Mouse (Mus musculus) kidney, embryonic 14.5 days (tissue): ENCODE results near the gene Bsdc1. TPM values are rescaled to one million over a fixed set of nuclear protein-coding genes. Genes with fewer than 3 reads are reported as not detected.

ENCODE experiments used
- ATAC-seq: fragments of 200-750 bp; cut with Nextera tagmentation; 2 replicates; pipeline ENCODE4 v1.8.0; 2017; ENCODE audit warnings: moderate number of reproducible peaks, mild to moderate bottlenecking, moderate TSS enrichment, moderate library complexity; ENCODE audit not compliant: low FRiP score, low TSS enrichment
- H3K27ac ChIP-seq: fragments of 300-500 bp; sonication (generic); 2 replicates; pipeline ENCODE4 v1.5.1; 2014; ENCODE audit warnings: low read depth, mild to moderate bottlenecking, low read length, moderate library complexity, mixed read lengths
- H3K27me3 ChIP-seq: fragments of 300-500 bp; sonication (generic); 2 replicates; pipeline ENCODE4 v1.6.1; 2014; ENCODE audit warnings: mild to moderate bottlenecking, low read length; ENCODE audit not compliant: control insufficient read depth, insufficient read depth
- H3K36me3 ChIP-seq: fragments of 300-500 bp; sonication (generic); 2 replicates; pipeline ENCODE4 v1.6.1; 2014; ENCODE audit warnings: low read length, mixed read lengths; ENCODE audit not compliant: control insufficient read depth, insufficient read depth
- H3K4me1 ChIP-seq: fragments of 300-500 bp; sonication (generic); 2 replicates; pipeline ENCODE4 v1.6.1; 2014; ENCODE audit warnings: low read length, mixed read lengths; ENCODE audit not compliant: control insufficient read depth, insufficient read depth
- H3K4me2 ChIP-seq: fragments of 300-500 bp; sonication (generic); replicated peaks from 2 replicates; pipeline ENCODE4 v1.6.1; 2014; ENCODE audit warnings: low read depth, mild to moderate bottlenecking, low read length
- H3K4me3 ChIP-seq: fragments of 300-500 bp; sonication (generic); 2 replicates; pipeline ENCODE4 v1.5.1; 2014; ENCODE audit warnings: mild to moderate bottlenecking, low read length
- H3K9ac ChIP-seq: fragments of 300-500 bp; sonication (generic); 2 replicates; pipeline ENCODE4 v1.6.1; 2014; ENCODE audit warnings: low read depth, mild to moderate bottlenecking, low read length, moderate library complexity
- H3K9me3 ChIP-seq: fragments of 300-500 bp; sonication (generic); 2 replicates; pipeline ENCODE4 v1.6.1; 2016; ENCODE audit warnings: low read length; ENCODE audit not compliant: control insufficient read depth
- WGBS: fragments of 180-500 bp; shearing (Covaris S2); extraction: QIAGEN DNeasy Blood & Tissue Kit; methylation state at CpG from one replicate; pipeline ENCODE4 v1.1.7; 2014; 5-methylcytosine and 5-hydroxymethylcytosine counted together
- polyA plus RNA-seq: library from polyadenylated mRNA; unstranded; fragments of >200 nt; fragmentation: Nextera tagmentation; extraction: Ambion mirVana; gene quantifications from 2 replicates; pipeline ENCODE4 v1.2.1, GENCODE M21; 2014

The Bsdc1 gene
- polyA plus RNA-seq, 1 experiment from 2014 or later: 23.3 TPM

DNA sequence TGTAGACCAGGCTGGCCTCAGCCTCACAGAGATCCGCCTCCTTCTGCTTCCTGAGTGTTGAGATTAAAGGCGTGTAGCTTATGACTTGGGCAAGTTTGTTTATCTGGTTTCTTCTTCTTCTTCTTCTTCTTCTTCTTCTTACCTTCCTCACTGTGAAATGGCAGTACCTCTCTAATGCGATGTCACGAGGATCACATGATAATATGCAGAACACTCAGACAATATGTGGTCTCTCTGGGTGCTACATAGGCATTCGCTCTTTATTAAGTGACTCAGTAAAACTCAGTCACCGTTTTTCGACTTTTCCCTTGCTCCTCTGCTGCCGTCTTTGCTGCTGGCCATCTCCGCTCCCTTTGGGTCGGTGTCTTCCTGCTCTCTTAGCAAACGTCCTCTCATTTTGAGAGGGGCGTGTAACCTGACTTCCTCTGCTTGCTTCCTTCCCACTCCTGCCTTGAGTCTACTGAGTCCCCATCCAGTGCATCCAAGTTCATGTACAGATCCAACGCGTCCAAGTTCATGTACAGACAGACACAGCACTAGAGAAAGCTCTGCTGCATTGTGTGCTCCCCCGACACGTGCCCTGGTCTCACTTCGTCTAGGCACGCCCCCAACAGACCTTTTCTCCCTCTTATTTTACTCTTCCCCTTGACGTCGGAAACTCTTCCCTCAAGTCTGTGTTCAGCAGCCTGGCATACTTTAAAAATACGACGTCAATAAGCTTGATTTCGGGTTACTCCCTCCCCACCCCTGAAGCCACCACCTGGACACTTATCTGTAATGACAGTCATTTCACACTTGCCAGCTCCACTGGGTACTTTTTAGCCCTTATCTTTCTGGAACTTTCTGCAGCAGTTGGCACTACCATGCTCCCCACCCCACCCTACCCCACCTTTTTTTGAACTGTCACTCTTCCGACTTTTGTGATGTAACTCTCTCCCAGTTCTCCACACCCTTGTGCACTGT lies 2.0 kb downstream of the Bsdc1 start:
- no peak overlapping the region for H3K4me3 ChIP-seq

DNA sequence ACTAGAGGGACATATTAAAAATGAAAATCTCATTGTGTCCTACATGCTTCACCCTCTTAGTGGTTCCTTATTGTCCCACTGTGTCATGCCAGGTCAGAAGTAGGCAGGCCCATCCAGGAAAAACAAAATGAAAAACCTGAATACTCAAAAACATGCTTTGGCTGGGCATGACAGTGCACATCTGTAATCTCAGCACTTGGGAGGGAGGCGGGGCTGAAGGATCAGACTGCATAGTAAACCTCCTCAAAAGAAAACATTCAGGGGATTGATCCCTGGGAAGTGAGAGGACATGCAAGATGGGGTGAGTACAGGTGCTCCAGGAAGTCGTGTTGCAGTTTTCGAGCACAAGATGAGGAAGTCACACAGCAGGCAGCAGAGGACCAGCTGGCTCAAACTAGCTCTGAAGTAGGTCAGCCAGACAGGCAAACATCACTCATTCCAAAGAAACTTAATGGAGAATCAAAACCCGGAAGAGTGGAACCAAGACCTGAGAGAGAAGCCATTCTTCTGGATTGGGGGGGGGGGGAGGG lies 3.0 kb downstream of the Bsdc1 start:
- no peak for ATAC-seq
- no peak overlapping the region for H3K27ac ChIP-seq
- no peak overlapping the region for H3K9ac ChIP-seq
- 75% methylated on average over 4 of the region's 4 CpGs for WGBS
- peaks cover 42% of the 10 kb centered on the region for H3K36me3 ChIP-seq
- no peak overlapping the region for H3K4me2 ChIP-seq
- peaks cover 10% of the 10 kb centered on the region for H3K4me1 ChIP-seq
- H3K9me3 ChIP-seq: no peaks in the 10 kb centered on the region
- H3K27me3 ChIP-seq: no peaks in the 10 kb centered on the region
- H3K4me3 ChIP-seq: no peak overlapping the region

More for the DNA sequence above, 2.0 kb downstream of the Bsdc1 start:
- Histone ChIP-seq H3K27ac (no peak overlapping the region), H3K36me3 (peaks cover 36% of the 10 kb centered on the region), H3K4me1 (peaks cover 10% of the 10 kb centered on the region), H3K9ac (no peak overlapping the region), H3K9me3 (no peaks in the 10 kb centered on the region), H3K27me3 (no peaks in the 10 kb centered on the region), H3K4me2 (no peak overlapping the region)
- 87% methylated on average over 24 of the region's 24 CpGs for WGBS
- no peak for ATAC-seq

DNA sequence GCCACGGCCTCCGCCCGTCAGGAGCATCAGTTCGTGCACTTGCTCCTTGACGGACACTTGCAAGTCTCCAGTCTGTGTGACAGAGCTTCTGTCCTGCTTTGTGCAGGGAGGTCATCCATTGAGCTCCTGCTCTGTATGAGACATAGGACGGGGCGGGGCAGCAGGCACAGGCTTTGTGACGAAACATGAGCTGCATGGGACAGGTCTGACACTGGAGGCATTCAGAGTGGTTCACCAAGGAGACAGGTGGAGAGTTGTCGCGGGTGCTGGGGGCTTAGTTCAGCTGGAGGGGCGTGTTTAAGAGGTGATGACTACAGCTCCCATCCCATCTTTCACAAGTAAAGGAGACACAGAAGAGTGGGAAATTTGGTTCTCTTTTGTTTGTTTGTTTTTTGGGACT lies 14.7 kb downstream of the Bsdc1 start:
- no peak for ATAC-seq
- Histone ChIP-seq H3K36me3 (peaks cover 65% of the 10 kb centered on the region), H3K9ac (no peak overlapping the region), H3K9me3 (no peaks in the 10 kb centered on the region), H3K4me3 (no peak overlapping the region), H3K4me1 (no peaks in the 10 kb centered on the region), H3K27me3 (no peaks in the 10 kb centered on the region), H3K4me2 (no peak overlapping the region), H3K27ac (no peak overlapping the region)
- WGBS: 86% methylated on average over 11 of the region's 11 CpGs

DNA sequence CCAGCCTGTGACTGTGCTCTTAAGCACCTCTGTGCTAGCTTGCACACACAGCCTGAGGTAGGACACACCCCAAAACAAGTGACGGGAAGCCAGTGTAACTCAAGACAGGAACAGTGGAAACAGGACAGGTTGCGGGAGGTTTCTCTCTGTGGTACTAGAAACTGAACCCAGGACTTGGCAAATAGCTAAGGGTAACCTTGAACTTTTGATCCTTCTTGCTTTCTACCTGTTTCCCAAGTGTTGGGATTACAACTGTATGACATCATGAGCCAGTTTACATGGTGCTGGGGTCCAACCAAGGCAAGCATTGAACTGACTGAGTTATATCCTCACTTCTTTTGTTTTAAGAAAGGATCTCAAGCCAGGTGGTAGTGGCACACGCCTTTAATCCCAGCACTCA lies 18.5 kb downstream of the Bsdc1 start:
- no peak overlapping the region for H3K4me2 ChIP-seq
- no peak for ATAC-seq
- H3K27ac ChIP-seq: no peak overlapping the region
- WGBS: 93% methylated on average over 3 of the region's 3 CpGs
- no peaks in the 10 kb centered on the region for H3K27me3 ChIP-seq
- peaks cover 54% of the 10 kb centered on the region for H3K36me3 ChIP-seq
- no peaks in the 10 kb centered on the region for H3K9me3 ChIP-seq
- no peak overlapping the region for H3K9ac ChIP-seq
- H3K4me3 ChIP-seq: no peak overlapping the region
- H3K4me1 ChIP-seq: no peaks in the 10 kb centered on the region

DNA sequence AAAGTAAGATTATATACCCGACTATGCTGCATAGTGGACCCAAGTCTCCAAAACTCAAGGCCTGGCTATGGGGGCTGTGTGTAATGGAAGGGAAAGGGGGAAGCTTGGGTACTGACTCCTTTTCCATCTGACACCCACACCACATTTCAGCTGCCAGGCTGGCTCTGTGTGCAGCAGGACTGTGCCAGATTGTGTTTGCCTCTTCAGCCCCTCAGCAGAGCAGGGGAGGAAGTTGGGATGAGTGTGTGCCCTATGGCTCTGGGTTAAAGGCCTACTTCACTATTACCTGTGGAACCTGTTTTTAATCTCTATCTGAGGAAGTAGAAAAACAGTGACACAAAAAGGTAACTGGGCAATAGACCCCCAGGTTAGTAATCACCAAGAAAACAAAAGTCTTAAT lies 19.7 kb downstream of the Bsdc1 start:
- 76% methylated on average over 1 of the region's 1 CpGs for WGBS
- Histone ChIP-seq H3K27me3 (no peaks in the 10 kb centered on the region), H3K27ac (no peak overlapping the region), H3K9ac (no peak overlapping the region), H3K4me3 (no peak overlapping the region), H3K9me3 (no peaks in the 10 kb centered on the region), H3K4me2 (no peak overlapping the region), H3K4me1 (no peaks in the 10 kb centered on the region), H3K36me3 (peaks cover 57% of the 10 kb centered on the region)
- ATAC-seq: no peak

DNA sequence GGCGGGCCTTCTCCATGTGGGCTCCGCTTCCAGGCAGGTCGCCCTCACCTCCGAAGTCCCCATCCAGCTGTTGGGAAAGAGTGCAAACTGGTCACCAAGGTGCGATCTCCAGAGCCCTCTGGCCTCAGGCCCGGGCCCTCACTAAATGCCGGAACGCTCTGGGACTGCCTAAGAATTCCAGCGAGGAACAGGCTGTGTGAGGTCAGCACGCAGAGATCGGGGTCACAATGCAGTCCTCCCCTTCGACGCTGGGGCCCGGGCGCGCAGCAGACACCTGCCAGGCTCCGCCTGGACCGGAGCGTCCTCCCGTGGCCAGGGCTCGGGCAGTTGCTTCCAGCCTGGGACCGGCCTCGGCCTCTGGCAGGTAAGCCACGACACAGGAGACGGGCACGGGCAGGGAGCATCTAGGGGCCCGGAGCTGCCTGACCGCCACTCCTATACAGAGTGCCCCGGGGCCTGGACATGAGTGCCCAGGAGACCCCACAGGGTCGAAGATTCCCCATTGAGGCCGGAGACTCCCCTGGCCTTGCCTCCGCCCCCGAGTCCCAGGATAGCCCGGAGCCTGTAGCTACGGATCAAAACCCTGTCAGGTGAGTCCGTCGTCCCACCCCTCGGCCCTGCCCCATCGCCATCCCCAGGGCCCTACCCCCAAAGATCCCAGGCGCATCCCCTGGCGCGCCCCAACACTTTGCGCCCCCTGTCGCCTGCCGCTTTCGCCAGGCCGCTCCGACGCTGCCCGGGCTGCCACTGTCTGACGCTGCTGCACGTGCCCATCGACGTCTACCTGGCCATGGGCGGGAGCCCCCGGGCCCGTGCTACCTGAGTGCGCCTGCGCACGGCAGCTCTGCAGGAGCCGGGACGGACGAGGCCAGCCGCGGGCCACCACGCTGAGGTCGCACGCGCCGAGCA lies 29.8 kb downstream of the Bsdc1 start, which contains the start of the genes Tssk3 and Fam229a:
Tssk3 (minus strand) TSS at position 51 of the 909 bp plus-strand sequence.
Fam229a (plus strand) TSS at position 219 of the 909 bp plus-strand sequence.
- peak within 1 kb of the TSS; percentile 40 for H3K4me3 ChIP-seq
- H3K4me2 ChIP-seq: peak within 1 kb of the TSS; percentile 69
- H3K4me1 ChIP-seq: peaks cover 12% of the 10 kb centered on the region
- H3K27ac ChIP-seq: no peak within 1 kb of the TSS
- H3K36me3 ChIP-seq: peaks cover 31% of the 10 kb centered on the region
- H3K9me3 ChIP-seq: no peaks in the 10 kb centered on the region
- H3K9ac ChIP-seq: peak within 1 kb of the TSS; percentile 42
- 5% methylated on average over 70 of the region's 70 CpGs for WGBS
- ATAC-seq: peak; percentile 63
- H3K27me3 ChIP-seq: peaks cover 10% of the 10 kb centered on the region

DNA sequence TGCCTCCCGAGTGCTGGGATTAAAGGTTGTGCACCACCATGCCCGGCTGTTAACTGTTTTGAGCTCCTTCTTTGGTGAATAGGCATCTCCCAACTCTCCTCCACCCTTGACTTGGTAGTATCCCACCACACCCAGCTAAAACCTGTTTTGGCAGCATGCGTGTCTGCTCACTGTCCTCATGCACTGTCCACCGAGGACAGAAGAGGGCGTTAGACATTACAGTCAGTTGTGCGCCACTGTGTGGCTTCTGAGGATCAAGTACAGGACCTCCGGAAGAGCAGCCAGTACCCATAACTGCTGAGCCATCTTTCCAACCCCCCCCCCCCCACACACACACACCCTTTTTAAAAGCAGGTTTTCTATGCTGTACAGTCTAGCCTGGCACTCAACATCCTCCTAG lies 33.3 kb downstream of the Bsdc1 start:
- Histone ChIP-seq H3K4me3 (no peak overlapping the region), H3K27ac (no peak overlapping the region), H3K4me2 (no peak overlapping the region), H3K27me3 (peaks cover 10% of the 10 kb centered on the region), H3K9ac (no peak overlapping the region), H3K4me1 (peaks cover 24% of the 10 kb centered on the region), H3K9me3 (no peaks in the 10 kb centered on the region), H3K36me3 (no peaks in the 10 kb centered on the region)
- WGBS: 70% methylated on average over 6 of the region's 7 CpGs
- no peak for ATAC-seq

DNA sequence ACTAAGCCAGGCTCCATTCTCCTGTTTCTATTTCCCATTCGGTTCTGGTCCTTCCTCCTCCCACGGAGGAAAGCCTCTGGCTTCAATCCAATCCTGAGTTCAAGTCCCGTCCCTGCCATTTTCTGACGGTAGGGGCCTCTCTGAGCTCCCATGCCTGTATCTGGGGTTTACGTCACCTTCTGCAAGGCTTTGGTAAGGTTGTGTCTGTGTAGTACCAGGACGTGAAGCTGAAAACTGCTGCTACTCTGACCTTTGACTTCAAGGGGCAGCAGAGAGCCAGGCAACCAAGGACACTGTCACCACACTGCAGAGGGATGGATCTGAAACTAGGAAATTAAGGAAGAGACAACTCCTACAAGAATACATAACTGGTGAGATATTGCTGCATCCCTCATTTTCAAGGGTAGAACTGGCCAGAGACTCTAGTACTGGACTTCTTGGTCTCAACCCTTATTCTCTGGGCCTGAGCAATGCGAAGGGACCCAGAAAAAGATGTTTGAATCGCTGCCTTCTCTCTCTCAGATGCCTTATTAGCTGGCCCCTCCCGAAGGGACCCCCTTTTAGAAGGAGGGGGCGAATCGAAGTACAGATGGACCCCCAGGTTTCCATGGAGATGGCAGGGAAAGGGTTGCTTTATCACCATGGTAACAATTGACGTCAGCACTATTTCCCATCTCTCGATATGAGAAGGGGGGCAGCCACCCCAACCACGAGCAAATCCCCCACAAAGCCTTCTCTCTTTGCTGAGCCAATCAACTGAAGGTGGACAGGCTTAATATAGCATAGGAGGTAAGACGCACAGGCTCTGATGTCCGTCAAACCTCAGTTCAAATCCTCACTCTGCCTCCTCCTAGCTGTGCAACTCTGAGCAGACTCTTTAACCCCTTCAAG lies 34.5 kb downstream of the Bsdc1 start:
- H3K9me3 ChIP-seq: no peaks in the 10 kb centered on the region
- no peaks in the 10 kb centered on the region for H3K36me3 ChIP-seq
- H3K4me2 ChIP-seq: no peak overlapping the region; the same call in 1 of the 2 replicates
- no peak overlapping the region for H3K4me3 ChIP-seq
- H3K4me1 ChIP-seq: peaks cover 28% of the 10 kb centered on the region
- H3K9ac ChIP-seq: no peak overlapping the region
- ATAC-seq: no peak
- peaks cover 8% of the 10 kb centered on the region for H3K27me3 ChIP-seq
- 42% methylated on average over 16 of the region's 16 CpGs for WGBS
- H3K27ac ChIP-seq: peak overlapping the region; percentile 62; the same call in 1 of the 2 replicates
